Mouse (Mus musculus) 3134 (cell line): ENCODE measurements around the gene Ccr8.

Source experiments
- DNase-seq: peaks from one replicate; pipeline ENCODE4 v3.0.0-alpha.2; 2011; ENCODE audit warnings: low spot score; ENCODE audit not compliant: insufficient read length; ENCODE audit errors: extremely low read depth

The Ccr8 gene

DNA sequence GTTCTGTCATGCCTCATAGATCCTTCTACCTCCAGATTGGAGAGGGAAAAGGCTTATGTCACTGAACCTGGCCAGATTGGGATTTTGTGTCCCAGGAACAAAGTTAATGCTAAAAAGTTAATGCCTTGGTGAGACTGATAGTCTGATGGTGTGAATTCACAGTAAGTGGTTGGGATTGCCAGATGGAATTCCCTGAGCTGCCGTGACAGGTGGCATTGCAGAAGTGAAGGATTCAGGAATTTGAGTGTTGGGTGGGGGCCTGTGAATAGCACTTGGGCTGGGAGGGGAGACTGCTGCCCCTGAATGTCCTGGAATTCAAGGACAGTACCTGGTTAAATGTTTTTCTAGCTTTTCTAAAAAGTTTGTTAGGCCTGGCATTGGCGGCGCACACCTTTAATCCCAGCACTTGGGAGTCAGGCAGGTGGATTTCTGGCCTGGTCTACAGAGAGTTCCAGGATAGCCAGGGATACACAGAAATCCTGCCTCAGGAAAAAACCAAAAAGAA lies 39.9 kb downstream of the Ccr8 start:
- DNase-seq, result no peak

DNA sequence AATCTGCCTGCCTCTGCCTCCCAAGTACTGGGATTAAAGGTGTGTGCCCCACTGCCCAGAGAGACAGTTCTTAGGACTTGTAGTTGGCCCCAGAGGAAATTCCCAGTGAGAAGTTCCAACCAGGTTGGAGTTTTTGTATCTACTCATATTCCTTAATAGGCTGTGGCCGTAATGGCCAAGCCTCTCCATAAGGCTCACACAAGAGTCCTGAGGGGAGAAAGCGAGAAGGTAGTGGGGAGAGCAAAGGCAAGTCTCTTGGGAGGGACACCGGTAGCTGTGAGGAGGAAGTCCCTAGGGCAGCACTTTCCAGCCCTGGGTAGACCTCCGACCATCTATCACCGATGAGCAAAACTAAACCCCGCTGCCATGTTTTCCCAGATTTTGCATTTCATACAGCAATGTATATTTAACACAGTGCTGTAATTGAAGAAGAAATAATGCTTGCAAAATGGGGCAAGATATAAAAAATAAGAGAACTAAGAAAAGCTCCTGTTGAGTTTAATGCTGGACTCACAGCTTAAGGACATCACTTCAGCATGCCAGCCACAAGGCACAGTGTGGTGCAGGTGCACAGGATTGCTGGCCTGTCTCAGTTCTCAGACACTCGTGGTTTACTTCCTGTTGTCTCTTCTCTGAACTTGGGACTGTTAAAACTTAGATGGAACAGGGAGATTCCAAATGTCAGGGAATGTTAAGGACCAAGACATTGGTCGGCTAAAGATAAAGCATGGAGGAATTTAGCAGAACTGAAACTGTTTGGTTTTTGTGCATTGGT lies 41.3 kb downstream of the Ccr8 start:
- DNase-seq, result no peak

DNA sequence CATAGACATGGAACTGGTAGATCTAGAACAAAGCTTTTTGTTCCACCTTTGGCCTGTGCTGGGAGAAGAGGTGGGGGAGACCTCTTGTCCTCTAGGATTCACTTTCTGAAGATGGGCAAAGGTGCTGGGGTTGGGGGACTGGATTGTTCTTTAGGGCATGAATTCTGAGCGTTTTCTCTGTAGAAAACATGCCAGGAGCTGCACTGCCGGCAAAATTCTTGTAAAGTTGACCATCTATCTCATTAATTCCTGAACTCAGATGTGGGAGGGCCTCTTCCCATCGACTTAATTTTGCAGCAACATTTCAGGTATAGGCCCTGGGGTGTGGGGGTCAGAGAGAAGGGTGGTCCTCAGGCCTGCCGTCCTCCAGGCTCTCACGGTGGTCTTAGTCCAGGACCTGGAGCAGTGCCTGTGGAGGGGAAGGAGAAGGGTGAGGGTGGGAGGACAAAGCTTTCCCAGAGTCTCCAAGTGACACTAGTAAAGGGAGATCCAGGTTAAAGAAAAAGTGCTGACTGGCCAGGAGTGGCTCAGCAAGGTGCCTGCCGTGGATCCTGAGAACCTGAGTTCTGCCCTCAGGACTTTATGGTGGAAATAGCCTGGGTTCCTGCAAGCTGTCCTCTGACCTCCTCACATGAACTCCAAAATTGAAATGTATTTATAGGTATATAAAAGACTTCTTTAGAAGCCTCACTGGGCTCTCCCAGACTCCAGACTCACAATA lies 42.0 kb downstream of the Ccr8 start:
- DNase-seq, result peak; percentile 40

- DNase-seq, result peak; percentile 41
Observed at GRCm38 (mm10) chr9:120134529-120135160, 42.7 kb downstream of the Ccr8 start.

DNA sequence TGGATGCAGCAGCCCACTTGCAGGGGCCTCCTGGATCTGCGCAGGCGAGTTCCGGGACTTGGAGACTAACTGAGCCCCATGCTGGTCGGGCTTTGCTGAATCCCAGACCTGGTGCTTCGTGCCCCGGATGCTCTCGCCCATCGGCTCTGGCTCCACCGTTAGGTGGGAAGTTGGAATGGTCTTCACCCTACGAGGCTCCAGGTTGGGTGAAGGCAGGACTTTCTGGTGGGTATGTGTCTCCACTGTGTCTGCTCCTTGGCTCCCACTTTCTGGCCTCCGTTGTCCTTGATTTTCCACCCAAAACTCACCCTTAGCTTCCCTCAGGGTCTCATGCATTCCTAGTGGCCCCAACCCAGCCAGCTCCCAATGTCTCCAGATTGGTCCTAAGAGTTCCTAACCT lies 43.5 kb downstream of the Ccr8 start:
- DNase-seq, result no peak

- no peak for DNase-seq
Observed at GRCm38 (mm10) chr9:120140652-120141051, 48.7 kb downstream of the Ccr8 start.

- no peak for DNase-seq
Observed at GRCm38 (mm10) chr9:120144474-120144873, 52.6 kb downstream of the Ccr8 start.
